Mouse (Mus musculus): ENCODE data around the gene Usp34.

DNA sequence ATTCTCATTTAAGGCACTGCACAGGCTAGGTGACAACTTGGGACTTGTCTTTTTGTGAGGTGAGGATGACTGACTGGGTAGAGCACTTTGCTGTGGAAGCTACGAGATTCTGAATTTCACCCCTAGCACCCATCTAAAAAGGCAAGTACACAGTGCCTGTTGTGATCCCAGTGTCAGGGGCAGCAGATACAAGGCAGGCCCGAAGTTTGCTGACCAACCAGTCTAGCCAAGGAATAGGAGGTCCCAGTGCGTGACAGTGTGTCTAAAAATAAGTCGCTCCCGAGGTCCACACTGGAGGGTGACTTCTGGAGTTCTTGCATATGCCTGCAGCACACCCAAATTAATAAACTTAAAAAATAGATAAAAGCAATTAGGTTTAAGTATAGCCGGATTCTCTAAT is 121.6 kb downstream of the Usp34 start:
- TF ChIP-seq POLR2A (IDR thresholded peaks at IDR 0.05; ENCODE audit: borderline replicate concordance, insufficient read depth, low read length) (no peak), CTCF (IDR thresholded peaks at IDR 0.05; ENCODE audit: borderline replicate concordance, insufficient read depth, low read depth, low read length) (no peak)

All from cerebellum, adult 2 months (tissue).